Mouse (Mus musculus) cerebellum, postnatal 25 days (tissue): ENCODE measurements around the gene 1600002K03Rik.
A peak's percentile ranks its signal among the peaks of the same experiment; 100 is the strongest.

Source experiments
- DNase-seq, 2 experiments: peaks; one replicate each; pipeline ENCODE4 v3.0.0; 2021; ENCODE audit warnings: mixed read lengths in 2 of 2

Gene 1600002K03Rik

DNA sequence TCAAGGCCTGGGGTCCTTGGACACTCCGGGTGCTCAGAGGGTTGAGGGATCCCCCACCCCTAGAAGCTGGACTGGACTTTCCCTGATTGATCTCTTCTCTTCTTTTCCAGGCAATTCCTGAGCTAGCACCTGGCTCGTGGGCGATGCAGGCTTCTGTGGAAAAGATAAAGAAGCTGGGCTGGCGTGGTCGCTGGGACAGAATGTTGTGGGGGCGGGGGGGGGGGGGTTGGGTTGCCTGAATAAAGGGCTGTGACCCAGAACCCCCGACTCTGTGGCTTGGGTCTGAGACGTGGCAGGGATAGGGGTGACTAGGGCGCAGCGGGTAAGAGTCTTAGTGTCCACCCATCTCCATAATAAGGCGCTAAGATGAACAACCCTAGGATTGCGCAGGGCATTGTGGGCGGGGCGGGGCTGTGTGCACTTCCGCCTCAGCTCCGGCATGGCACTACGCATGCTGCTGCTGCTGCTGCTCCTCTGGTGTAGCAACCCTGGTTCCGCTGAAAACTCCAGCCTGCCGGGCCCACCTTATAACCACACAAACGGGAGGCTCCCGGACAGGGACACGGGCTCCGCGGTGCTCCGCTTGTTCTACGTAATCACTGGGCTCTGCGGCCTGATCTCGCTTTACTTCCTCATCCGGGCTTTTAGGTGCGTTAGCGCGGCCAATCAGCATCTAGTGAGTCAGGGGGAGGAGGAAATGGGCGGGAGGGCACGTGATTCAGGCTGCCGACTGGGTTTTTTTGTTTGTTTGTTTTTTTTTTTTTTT, at the start of gene 1600002K03Rik:
TSS of gene 1600002K03Rik (plus strand) at position 418 of the 766 bp plus-strand sequence.
- peak; percentile 90 to 92 for DNase-seq

- DNase-seq: no peak
Measured at GRCm38 (mm10) chr10:80123932-80124562, 48.7 kb upstream of the 1600002K03Rik start.

GRCm38 (mm10) chr10:80127920-80128319, 44.8 kb upstream of the 1600002K03Rik start:
- DNase-seq: no peak

- peak; percentile 85 to 89 for DNase-seq
Measured at GRCm38 (mm10) chr10:80129846-80130245, 42.9 kb upstream of the 1600002K03Rik start.

- DNase-seq: peak in 1 of 2 experiments; percentile 22
Measured at GRCm38 (mm10) chr10:80130403-80131031, 42.2 kb upstream of the 1600002K03Rik start.

DNA sequence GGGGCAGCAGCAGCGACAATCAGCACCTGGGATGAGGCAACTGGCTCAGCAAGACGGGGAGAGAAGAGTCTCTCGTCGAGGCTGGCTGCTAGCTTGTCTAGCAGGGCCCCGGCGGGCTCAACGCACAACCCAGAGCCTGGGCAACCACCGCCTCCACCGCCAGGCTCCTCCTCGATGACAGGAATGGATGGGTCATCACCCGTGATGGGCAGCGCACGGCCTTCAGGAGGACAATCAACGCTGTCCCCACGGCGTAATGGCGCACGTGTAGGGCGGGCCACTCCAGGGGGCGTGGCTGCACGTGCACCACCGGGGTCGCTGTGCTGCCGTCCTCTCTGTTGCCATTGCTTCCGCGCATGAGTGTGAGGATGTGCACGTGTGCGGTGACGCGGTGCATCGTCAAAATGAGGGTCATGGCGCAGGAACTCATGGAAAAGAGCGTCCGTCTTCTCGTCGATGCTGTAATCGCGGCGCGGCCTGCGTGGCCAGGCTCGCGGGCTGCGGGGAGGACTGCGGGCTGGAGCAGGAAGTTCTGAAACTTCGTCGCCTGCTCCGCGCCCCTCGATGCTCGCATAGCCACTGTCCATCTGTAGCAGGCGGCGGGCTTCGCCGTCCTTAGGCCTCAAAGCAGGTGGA, 41.3 kb upstream of the 1600002K03Rik start:
- peak in 1 of 2 experiments; percentile 50 for DNase-seq

- DNase-seq: peak; percentile 45 to 50
Measured at GRCm38 (mm10) chr10:80131952-80132350, 40.8 kb upstream of the 1600002K03Rik start.

GRCm38 (mm10) chr10:80133226-80133849, 39.4 kb upstream of the 1600002K03Rik start:
- peak; percentile 46 to 66 for DNase-seq

- DNase-seq: peak in 1 of 2 experiments; percentile 49
Measured at GRCm38 (mm10) chr10:80134421-80134820, 38.3 kb upstream of the 1600002K03Rik start.

DNA sequence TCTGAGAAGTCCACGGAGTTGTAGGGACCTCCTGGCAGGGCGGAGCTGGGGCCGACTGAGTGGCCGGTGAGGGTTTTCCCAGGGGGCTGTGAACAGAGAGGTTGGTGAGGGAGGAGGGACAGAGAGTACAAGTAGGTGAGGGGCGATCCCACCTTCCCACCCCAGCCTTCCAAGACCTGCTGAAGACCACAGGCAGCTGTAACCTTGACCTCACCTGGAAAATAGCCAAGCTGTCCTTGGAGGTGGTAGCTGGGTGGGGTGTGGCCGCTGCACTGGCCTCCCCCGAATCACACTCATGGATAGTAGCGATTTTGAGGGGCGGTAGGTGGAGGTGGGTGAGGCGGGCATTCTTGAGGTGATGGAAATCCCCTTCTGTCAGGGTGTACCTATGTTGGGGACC, 37.6 kb upstream of the 1600002K03Rik start:
- peak in 1 of 2 experiments; percentile 29 for DNase-seq

GRCm38 (mm10) chr10:80135641-80136040, 37.1 kb upstream of the 1600002K03Rik start:
- DNase-seq: no peak

GRCm38 (mm10) chr10:80136179-80136951, 36.4 kb upstream of the 1600002K03Rik start:
- DNase-seq: peak in 1 of 2 experiments; percentile 46

GRCm38 (mm10) chr10:80136952-80137625, 35.7 kb upstream of the 1600002K03Rik start:
- peak; percentile 53 to 72 for DNase-seq

DNA sequence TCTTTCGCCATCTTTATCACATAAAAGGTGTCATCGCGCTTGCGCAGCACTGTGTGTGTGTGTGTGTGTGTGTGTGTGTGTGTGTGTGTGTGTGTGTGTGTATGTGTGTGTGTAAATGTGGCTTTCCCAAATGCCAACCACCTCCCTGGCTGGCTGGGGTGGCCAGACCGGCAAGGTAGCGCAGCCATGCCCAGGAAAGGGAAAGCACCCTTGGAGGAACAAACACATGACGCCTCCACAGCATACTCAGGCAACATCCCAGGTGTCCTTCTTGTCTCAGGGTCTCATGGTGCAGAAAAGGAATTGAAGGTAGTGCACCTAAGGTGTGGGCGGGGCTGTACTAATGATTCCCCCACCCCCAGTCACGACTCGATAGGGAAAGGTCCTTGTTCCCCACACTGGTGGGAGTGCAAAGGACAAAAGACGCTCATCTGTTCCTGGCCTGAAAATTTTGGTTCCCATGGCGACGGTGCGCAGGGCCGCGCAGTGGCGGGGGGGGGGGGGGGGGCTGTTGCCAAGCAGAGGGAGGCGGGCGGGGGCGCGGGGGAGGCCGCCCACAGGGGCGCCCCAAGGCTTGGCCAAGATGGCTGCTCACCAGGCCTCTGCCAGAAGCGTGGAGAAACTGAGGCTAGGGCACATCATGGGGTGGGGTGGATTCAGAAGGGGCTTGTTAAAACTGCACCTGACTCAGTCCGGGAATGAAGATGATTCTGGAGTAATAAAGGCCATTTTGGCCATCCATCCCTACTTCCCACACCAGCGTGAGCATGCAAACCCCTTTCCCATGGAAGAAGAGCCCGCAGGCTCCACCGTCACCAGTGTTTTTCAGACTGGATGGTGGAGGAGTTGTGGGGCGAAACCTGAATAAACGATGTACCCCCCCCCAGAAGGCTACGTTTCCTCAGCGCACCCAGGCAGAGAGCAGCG, 34.9 kb upstream of the 1600002K03Rik start:
- peak; percentile 66 for DNase-seq

- peak; percentile 86 to 90 for DNase-seq
Measured at GRCm38 (mm10) chr10:80138553-80139438, 33.9 kb upstream of the 1600002K03Rik start, which contains the start of gene Atp5d. TSS of gene Atp5d (plus strand) at chr10:80138632.

- DNase-seq: no peak
Measured at GRCm38 (mm10) chr10:80139439-80139775, 33.3 kb upstream of the 1600002K03Rik start.

- DNase-seq: no peak
Measured at GRCm38 (mm10) chr10:80139975-80140665, 32.6 kb upstream of the 1600002K03Rik start.

GRCm38 (mm10) chr10:80140666-80141035, 32.1 kb upstream of the 1600002K03Rik start, which contains the start of gene Cbarp:
TSS of gene Cbarp (minus strand) at chr10:80140835.
- DNase-seq: peak in 1 of 2 experiments; percentile 45
